8 mouse cellular contexts compared by ENCODE assay signal in the genomic region with DNA sequence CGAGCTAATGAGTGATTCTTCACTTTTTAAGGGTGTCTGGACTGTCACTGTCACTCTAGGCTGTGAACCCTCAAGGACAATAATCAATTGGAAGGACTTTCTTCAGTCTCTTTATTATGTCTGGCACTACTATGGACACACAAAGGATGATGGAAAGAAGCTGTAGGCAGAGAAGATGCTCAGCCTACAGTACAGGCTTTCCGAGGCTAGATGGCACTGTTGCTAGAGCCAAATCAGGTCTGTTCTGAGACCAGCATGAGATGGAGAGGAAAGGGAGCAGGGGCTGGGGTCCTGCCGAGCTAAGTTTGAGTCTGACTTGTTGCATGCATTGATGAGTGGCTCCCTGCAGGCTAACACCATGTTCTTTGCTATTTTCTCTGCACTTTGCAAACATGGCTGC.
A peak's percentile ranks its signal among the peaks of the same experiment; 100 is the strongest.
DNase-seq lines count a peak whose midpoint lies in the region; ATAC-seq and TF ChIP-seq lines count a peak whose summit lies in the region.

No protein-coding gene starts in this region.

- TF ChIP-seq EP300 in liver, postnatal 0 days (IDR thresholded peaks at IDR 0.05; ENCODE audit: low read depth), result no peak

- no peak overlapping the region for H3K27ac ChIP-seq in kidney, adult 2 months (ENCODE audit: insufficient read depth, low read depth, low read length)
- H3K27ac ChIP-seq in liver, postnatal 0 days (ENCODE audit: low read depth), result no peak overlapping the region
- no peak overlapping the region for H3K27ac ChIP-seq in stomach, embryonic 14.5 days (ENCODE audit: low read length)

- no peaks in the 10 kb centered on the region for H3K27me3 ChIP-seq in kidney, adult 2 months (replicated peaks; ENCODE audit: control insufficient read depth, insufficient read depth, low read length)
- H3K27me3 ChIP-seq in liver, postnatal 0 days (ENCODE audit: insufficient read depth, low read length), result no peaks in the 10 kb centered on the region
- no peaks in the 10 kb centered on the region for H3K27me3 ChIP-seq in stomach, embryonic 14.5 days (ENCODE audit: control insufficient read depth, insufficient read depth, low read length)

- ATAC-seq in cerebellum, adult (ENCODE audit: insufficient number of reproducible peaks, low FRiP score, low TSS enrichment), result peak; percentile 58; the same call in 1 of the 2 replicates
- ATAC-seq in liver, postnatal 0 days, result no peak
- ATAC-seq in stomach, embryonic 14.5 days (ENCODE audit: insufficient number of reproducible peaks, insufficient read depth, low FRiP score, low read depth), result 0 out of 2 replicates have a peak, but pooled peaks have one; percentile 67
- no peak for ATAC-seq in megakaryocyte-erythroid progenitor cell, adult 5-6 weeks (replicated peaks; ENCODE audit: low FRiP score, low TSS enrichment, poor library complexity, severe bottlenecking)

- H3K4me2 ChIP-seq in liver, postnatal 0 days (ENCODE audit: low read depth, low read length), result no peak overlapping the region
- H3K4me2 ChIP-seq in stomach, embryonic 14.5 days (replicated peaks; ENCODE audit: low read depth, low read length), result no peak overlapping the region

- H3K36me3 ChIP-seq in kidney, adult 2 months (ENCODE audit: control insufficient read depth, insufficient read depth, low read length), result no peaks in the 10 kb centered on the region
- no peaks in the 10 kb centered on the region for H3K36me3 ChIP-seq in liver, postnatal 0 days (replicated peaks; ENCODE audit: insufficient read depth, low read length)
- no peaks in the 10 kb centered on the region for H3K36me3 ChIP-seq in stomach, embryonic 14.5 days (ENCODE audit: control insufficient read depth, insufficient read depth, low read length)

- 14% methylated on average over 3 of the region's 3 CpGs for WGBS in kidney, adult 2 months
- WGBS in liver, postnatal 0 days (ENCODE audit: insufficient replicate concordance), result 19% methylated on average over 3 of the region's 3 CpGs
- WGBS in stomach, embryonic 14.5 days, result 16% methylated on average over 3 of the region's 3 CpGs

- TF ChIP-seq CTCF in kidney, adult 2 months (conservative IDR thresholded peaks at IDR 0.05; ENCODE audit: insufficient read depth, insufficient read length, low read depth, low read length), result peak; percentile 71
- TF ChIP-seq CTCF in liver, postnatal 0 days (IDR thresholded peaks at IDR 0.05; ENCODE audit: low read depth), result peak; percentile 66

- H3K4me1 ChIP-seq in kidney, adult 2 months (ENCODE audit: control insufficient read depth, insufficient read depth, low read length), result no peaks in the 10 kb centered on the region
- H3K4me1 ChIP-seq in liver, postnatal 0 days (ENCODE audit: insufficient read depth), result no peaks in the 10 kb centered on the region
- no peaks in the 10 kb centered on the region for H3K4me1 ChIP-seq in stomach, embryonic 14.5 days (ENCODE audit: control insufficient read depth, insufficient read depth, low read length)

- no peak overlapping the region for H3K9ac ChIP-seq in liver, postnatal 0 days (replicated peaks)
- H3K9ac ChIP-seq in stomach, embryonic 14.5 days (replicated peaks; ENCODE audit: low read depth, low read length), result no peak overlapping the region

- TF ChIP-seq POLR2A in kidney, adult 2 months (IDR thresholded peaks at IDR 0.05; ENCODE audit: low read depth, low read length), result no peak

- H3K9me3 ChIP-seq in liver, postnatal 0 days (ENCODE audit: low read length), result no peaks in the 10 kb centered on the region
- H3K9me3 ChIP-seq in stomach, embryonic 14.5 days (ENCODE audit: control insufficient read depth, low read depth, low read length), result no peaks in the 10 kb centered on the region

- no peak for DNase-seq in cerebellum, adult 11-12 months
- DNase-seq in urinary bladder, postnatal 36 days (ENCODE audit: low spot score in 2 of 2), result peak; percentile 8 to 13
- DNase-seq in urinary bladder, postnatal 4 days (ENCODE audit: low spot score in 2 of 2), result no peak
- peak; percentile 36 for DNase-seq in kidney, adult 2 months
- no peak for DNase-seq in liver, postnatal 0 days

- no peak overlapping the region for H3K4me3 ChIP-seq in kidney, adult 2 months (ENCODE audit: insufficient read depth, low read depth, low read length)
- no peak overlapping the region for H3K4me3 ChIP-seq in liver, postnatal 0 days (ENCODE audit: low read depth, low read length)
- no peak overlapping the region for H3K4me3 ChIP-seq in stomach, embryonic 14.5 days (ENCODE audit: low read depth, low read length)

Comparison
In these comparisons a context has a peak if more than half of its experiments do, and no peak if none do; other contexts are left out.
1. DNase-seq: peak in urinary bladder, postnatal 36 days (2 of 2) and kidney, adult 2 months (single experiment); none in cerebellum, adult 11-12 months (single experiment), urinary bladder, postnatal 4 days (0 of 2) and liver, postnatal 0 days (single experiment).
2. ATAC-seq: peak in cerebellum, adult (single experiment) and stomach, embryonic 14.5 days (single experiment); none in liver, postnatal 0 days (single experiment) and megakaryocyte-erythroid progenitor cell, adult 5-6 weeks (single experiment).